Mouse (Mus musculus) cerebellum, adult 11 months (tissue): ENCODE measurements at regions not wholly inside any gene's neighbourhood (a gene's known extent, or its start where the extent isn't known, plus 50 kb on each side); places are given as distances from the start of the nearest gene placed in this dataset.
A peak's percentile ranks its signal among the peaks of the same experiment; 100 is the strongest.
"Not testable (repeated sequence)": the region's sequence is repeated elsewhere in the genome, so short reads cannot be mapped to it uniquely, and the experiment has no call there.

ENCODE experiments used
- DNase-seq: peaks from one replicate; pipeline ENCODE4 v3.0.0; 2022

GRCm38 (mm10) chr7:73688451-73688850 lies 51.7 kb upstream of the Fam174b start:
- no peak for DNase-seq

- not testable (repeated sequence) for DNase-seq
Measured at GRCm38 (mm10) chr7:73686245-73686644, 53.9 kb upstream of the Fam174b start.

GRCm38 (mm10) chr7:73682756-73683155 lies 57.3 kb upstream of the Fam174b start:
- DNase-seq: no peak

- DNase-seq: no peak
Measured at GRCm38 (mm10) chr7:73670598-73670997, 69.5 kb upstream of the Fam174b start.

- no peak for DNase-seq
Measured at GRCm38 (mm10) chr7:73668791-73669190, 71.3 kb upstream of the Fam174b start.

- no peak for DNase-seq
Measured at GRCm38 (mm10) chr7:73666921-73667675, 73.0 kb upstream of the Fam174b start.

- no peak for DNase-seq
Measured at GRCm38 (mm10) chr7:73664962-73665361, 75.1 kb upstream of the Fam174b start.

GRCm38 (mm10) chr7:73662536-73662935 lies 77.6 kb upstream of the Fam174b start:
- no peak for DNase-seq

- no peak for DNase-seq
Measured at GRCm38 (mm10) chr7:73661901-73662300, 78.2 kb upstream of the Fam174b start.

- no peak for DNase-seq
Measured at GRCm38 (mm10) chr7:73659551-73659950, 80.6 kb upstream of the Fam174b start.

GRCm38 (mm10) chr7:73657283-73657682 lies 82.8 kb upstream of the Fam174b start:
- DNase-seq: no peak

- DNase-seq: not testable (repeated sequence)
Measured at GRCm38 (mm10) chr7:73656424-73656795, 83.7 kb upstream of the Fam174b start.

GRCm38 (mm10) chr7:73655787-73656423 lies 84.2 kb upstream of the Fam174b start:
- peak; percentile 14 for DNase-seq

GRCm38 (mm10) chr7:73654193-73654871 lies 85.8 kb upstream of the Fam174b start:
- peak; percentile 27 for DNase-seq

- no peak for DNase-seq
Measured at GRCm38 (mm10) chr7:73650909-73651308, 89.2 kb upstream of the Fam174b start.

GRCm38 (mm10) chr7:73648010-73648409 lies 92.1 kb upstream of the Fam174b start:
- DNase-seq: peak; percentile 60

GRCm38 (mm10) chr7:73647140-73647539 lies 93.0 kb upstream of the Fam174b start:
- no peak for DNase-seq

GRCm38 (mm10) chr7:73646711-73647110 lies 93.4 kb upstream of the Fam174b start:
- no peak for DNase-seq

- DNase-seq: no peak
Measured at GRCm38 (mm10) chr7:73644362-73644904, 95.7 kb upstream of the Fam174b start.

- no peak for DNase-seq
Measured at GRCm38 (mm10) chr7:73643993-73644335, 96.1 kb upstream of the Fam174b start.

GRCm38 (mm10) chr7:73643306-73643992 lies 96.7 kb upstream of the Fam174b start:
- DNase-seq: no peak

GRCm38 (mm10) chr7:73640194-73640593 lies 98.6 kb upstream of the Chd2 start:
- DNase-seq: no peak

GRCm38 (mm10) chr7:73637810-73638125 lies 96.1 kb upstream of the Chd2 start:
- no peak for DNase-seq
